Mouse (Mus musculus): ENCODE measurements around the gene Gapdhs. TPM values are rescaled to one million over a fixed set of nuclear protein-coding genes. Genes with fewer than 3 reads are reported as not detected.
"Not testable (repeated sequence)": the region's sequence is repeated elsewhere in the genome, so short reads cannot be mapped to it uniquely, and the experiment has no call there.

Gapdhs gene
- polyA plus RNA-seq, 1 experiment, result 1.1 TPM

DNA sequence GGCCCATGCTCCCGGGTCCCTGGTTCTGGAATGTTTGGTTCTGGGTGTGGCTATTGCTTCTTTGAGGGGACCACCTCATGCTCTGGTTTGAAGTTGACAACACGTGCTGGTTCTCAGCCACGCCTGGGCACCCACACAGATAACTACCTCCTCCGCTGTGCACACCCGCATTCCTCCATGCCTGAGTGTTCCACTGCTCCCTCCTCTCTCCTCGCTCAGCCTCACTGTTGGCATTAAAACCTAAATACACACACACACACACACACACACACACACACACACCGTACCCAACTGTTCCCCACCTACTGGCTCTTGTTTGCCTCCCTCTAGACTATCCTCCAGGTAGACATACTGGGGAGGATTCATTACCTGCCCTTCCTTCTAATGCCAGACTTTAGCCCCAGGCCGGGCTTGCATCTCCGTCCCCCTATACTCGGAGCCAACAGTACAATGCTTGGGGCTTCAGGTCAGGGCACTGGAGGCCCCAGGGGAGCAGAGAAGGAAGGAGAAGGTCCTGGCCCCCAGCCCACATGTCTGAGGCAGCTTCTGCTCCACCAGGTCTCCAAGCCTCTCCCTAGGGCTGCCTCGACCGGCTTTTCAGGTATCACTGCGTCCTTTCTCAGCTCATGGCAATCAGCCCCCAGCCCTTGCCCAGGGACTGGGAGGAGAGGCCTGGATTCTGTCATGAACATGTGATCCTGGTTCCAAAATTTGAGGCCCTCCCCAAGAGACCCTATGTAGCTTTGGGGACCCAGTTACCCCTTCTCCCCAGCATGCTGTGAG, 6.5 kb upstream of the Gapdhs start:
- no peaks in the 10 kb centered on the region for H3K4me1 ChIP-seq (replicated peaks; ENCODE audit: control insufficient read depth, insufficient read depth, low read length)
- TF ChIP-seq POLR2A (IDR thresholded peaks at IDR 0.05; ENCODE audit: control insufficient read depth, extremely low read depth, insufficient read depth, low read length, poor library complexity), result no peak
- TF ChIP-seq CTCF (IDR thresholded peaks at IDR 0.05; ENCODE audit: borderline replicate concordance, control insufficient read depth, extremely low read depth, insufficient read depth, low read length, poor library complexity), result no peak
- WGBS, result 98% methylated on average over 13 of the region's 13 CpGs
- H3K27me3 ChIP-seq (ENCODE audit: control insufficient read depth, insufficient read depth, low read length), result no peaks in the 10 kb centered on the region
- DNase-seq, result no peak
- H3K27ac ChIP-seq (ENCODE audit: control insufficient read depth, insufficient read depth, low read length), result no peak overlapping the region
- H3K36me3 ChIP-seq (ENCODE audit: control insufficient read depth, insufficient read depth, low read length), result no peaks in the 10 kb centered on the region
- H3K4me3 ChIP-seq (ENCODE audit: control insufficient read depth, insufficient read depth, low read length), result no peak overlapping the region

DNA sequence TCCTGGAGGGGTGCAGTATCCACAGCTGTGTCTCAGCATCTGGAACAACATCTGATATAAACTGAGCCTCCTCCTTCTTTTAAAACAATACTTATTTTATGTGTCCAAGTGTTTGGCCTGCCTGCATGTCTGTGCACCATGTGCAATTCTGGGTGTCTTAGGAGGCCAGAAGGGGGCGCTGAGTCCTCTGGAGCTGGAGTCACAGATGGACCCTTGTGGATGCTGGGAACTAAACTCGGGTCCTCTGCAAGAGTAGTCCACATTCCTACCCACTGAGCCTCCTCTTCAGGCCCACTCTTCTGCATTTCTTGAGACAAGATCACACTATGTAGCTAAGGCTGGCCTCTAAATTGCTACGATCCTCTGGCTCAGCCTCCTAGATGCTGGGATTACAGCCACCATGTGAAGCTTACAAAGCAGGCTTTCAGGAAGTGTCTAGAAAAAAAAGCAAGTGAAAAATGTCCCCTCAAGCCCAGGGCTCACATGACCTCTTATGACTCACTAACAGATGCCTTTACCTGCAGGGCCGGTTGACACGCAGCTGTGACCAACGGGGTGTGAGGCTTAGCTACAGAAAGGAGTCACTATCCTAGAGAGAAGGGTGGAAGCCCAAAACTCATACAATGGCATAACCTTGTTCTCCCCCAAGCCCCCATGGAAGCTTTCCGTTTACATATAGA, 4.2 kb upstream of the Gapdhs start:
- H3K27me3 ChIP-seq (ENCODE audit: control insufficient read depth, insufficient read depth, low read length), result no peaks in the 10 kb centered on the region
- H3K36me3 ChIP-seq (ENCODE audit: control insufficient read depth, insufficient read depth, low read length), result no peaks in the 10 kb centered on the region
- no peak overlapping the region for H3K27ac ChIP-seq (ENCODE audit: control insufficient read depth, insufficient read depth, low read length)
- H3K4me3 ChIP-seq (ENCODE audit: control insufficient read depth, insufficient read depth, low read length), result no peak overlapping the region
- TF ChIP-seq CTCF (IDR thresholded peaks at IDR 0.05; ENCODE audit: borderline replicate concordance, control insufficient read depth, extremely low read depth, insufficient read depth, low read length, poor library complexity) (no peak), POLR2A (IDR thresholded peaks at IDR 0.05; ENCODE audit: control insufficient read depth, extremely low read depth, insufficient read depth, low read length, poor library complexity) (no peak)
- no peak for DNase-seq
- 92% methylated on average over 7 of the region's 7 CpGs for WGBS
- H3K4me1 ChIP-seq (replicated peaks; ENCODE audit: control insufficient read depth, insufficient read depth, low read length), result no peaks in the 10 kb centered on the region

DNA sequence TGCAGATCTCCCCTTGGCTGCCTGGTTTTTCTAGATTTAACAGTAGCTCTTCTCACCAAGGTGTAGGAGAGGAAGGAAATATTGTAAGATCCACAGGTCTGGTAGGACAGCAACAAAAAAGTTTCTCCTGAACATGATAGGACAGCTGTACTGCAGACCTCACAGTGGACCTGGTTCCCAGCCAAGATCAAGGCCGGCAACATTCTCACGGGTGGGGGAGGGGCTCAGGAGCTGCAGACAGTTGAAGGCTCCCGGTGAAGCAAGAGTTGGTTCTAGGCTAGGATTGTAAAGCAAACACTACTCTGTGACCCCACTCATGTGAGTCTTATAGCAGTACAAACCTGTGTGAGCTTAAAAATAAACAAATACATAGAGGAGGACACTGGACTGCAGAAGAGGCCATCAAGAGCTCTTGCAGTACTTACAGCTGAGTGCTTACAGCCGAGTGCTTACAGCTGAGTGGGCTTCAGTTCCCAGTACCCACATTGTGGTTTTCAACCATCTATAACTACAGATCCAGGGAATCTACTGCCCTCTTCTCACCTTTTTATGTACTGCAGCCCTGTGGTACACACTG, 629 bp upstream of the Gapdhs start:
- Histone ChIP-seq H3K27me3 (ENCODE audit: control insufficient read depth, insufficient read depth, low read length) (no peaks in the 10 kb centered on the region), H3K36me3 (ENCODE audit: control insufficient read depth, insufficient read depth, low read length) (no peaks in the 10 kb centered on the region), H3K4me1 (replicated peaks; ENCODE audit: control insufficient read depth, insufficient read depth, low read length) (no peaks in the 10 kb centered on the region), H3K27ac (ENCODE audit: control insufficient read depth, insufficient read depth, low read length) (no peak overlapping the region), H3K4me3 (ENCODE audit: control insufficient read depth, insufficient read depth, low read length) (no peak overlapping the region)
- 52% methylated on average over 4 of the region's 4 CpGs for WGBS
- no peak for DNase-seq
- TF ChIP-seq CTCF (IDR thresholded peaks at IDR 0.05; ENCODE audit: borderline replicate concordance, control insufficient read depth, extremely low read depth, insufficient read depth, low read length, poor library complexity) (no peak), POLR2A (IDR thresholded peaks at IDR 0.05; ENCODE audit: control insufficient read depth, extremely low read depth, insufficient read depth, low read length, poor library complexity) (no peak)

DNA sequence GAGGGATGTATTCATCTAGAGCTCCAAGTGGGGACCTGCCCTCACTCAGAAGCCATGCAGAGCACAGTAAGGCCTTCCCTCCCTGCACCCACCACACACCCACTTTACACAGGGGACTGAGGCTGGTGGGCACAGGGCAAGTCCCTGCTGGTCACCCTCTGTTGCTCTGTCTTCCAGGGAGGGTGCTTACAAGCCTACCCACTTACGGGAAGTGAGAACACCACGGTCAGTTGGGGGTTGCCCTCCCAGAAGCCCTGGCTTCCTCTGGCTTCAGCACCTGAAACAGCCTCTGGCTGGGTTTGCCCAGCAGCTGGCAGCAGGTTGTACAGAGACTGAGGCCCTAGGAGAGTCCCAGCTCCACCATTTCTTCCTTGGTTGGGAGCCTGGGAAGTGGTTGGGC, 911 bp downstream of the Gapdhs start:
- WGBS, result 35% methylated on average over 2 of the region's 2 CpGs
- not testable (repeated sequence) for H3K4me3 ChIP-seq (ENCODE audit: control insufficient read depth, insufficient read depth, low read length); H3K27ac ChIP-seq (ENCODE audit: control insufficient read depth, insufficient read depth, low read length); H3K27me3 ChIP-seq (ENCODE audit: control insufficient read depth, insufficient read depth, low read length); DNase-seq; H3K4me1 ChIP-seq (replicated peaks; ENCODE audit: control insufficient read depth, insufficient read depth, low read length); H3K36me3 ChIP-seq (ENCODE audit: control insufficient read depth, insufficient read depth, low read length)

DNA sequence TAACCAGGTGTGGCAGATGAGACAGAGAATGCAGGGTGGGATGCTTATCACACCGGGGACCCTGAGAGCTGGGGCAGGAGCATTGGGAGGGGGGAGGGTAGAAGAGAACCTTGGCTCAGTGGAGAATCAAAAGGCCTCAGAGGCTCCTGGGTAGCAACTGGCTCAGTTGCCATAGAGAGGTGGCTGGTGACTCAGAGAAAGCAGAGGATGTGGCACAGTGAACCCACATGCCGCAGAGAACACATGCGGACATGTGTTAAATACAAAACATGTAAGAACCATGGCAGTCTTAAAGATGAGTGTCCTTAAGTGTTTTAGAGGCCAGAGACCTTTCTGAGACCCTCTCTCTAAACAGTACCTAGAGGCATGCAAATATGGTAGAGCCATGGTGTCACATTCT, 7.3 kb downstream of the Gapdhs start:
- Histone ChIP-seq H3K4me3 (ENCODE audit: control insufficient read depth, insufficient read depth, low read length) (no peak overlapping the region), H3K27ac (ENCODE audit: control insufficient read depth, insufficient read depth, low read length) (no peak overlapping the region), H3K4me1 (replicated peaks; ENCODE audit: control insufficient read depth, insufficient read depth, low read length) (no peaks in the 10 kb centered on the region), H3K36me3 (ENCODE audit: control insufficient read depth, insufficient read depth, low read length) (no peaks in the 10 kb centered on the region), H3K27me3 (ENCODE audit: control insufficient read depth, insufficient read depth, low read length) (no peaks in the 10 kb centered on the region)
- DNase-seq, result no peak
- TF ChIP-seq CTCF (IDR thresholded peaks at IDR 0.05; ENCODE audit: borderline replicate concordance, control insufficient read depth, extremely low read depth, insufficient read depth, low read length, poor library complexity), result no peak
- TF ChIP-seq POLR2A (IDR thresholded peaks at IDR 0.05; ENCODE audit: control insufficient read depth, extremely low read depth, insufficient read depth, low read length, poor library complexity), result no peak
- WGBS, result 91% methylated on average over 3 of the region's 3 CpGs

DNA sequence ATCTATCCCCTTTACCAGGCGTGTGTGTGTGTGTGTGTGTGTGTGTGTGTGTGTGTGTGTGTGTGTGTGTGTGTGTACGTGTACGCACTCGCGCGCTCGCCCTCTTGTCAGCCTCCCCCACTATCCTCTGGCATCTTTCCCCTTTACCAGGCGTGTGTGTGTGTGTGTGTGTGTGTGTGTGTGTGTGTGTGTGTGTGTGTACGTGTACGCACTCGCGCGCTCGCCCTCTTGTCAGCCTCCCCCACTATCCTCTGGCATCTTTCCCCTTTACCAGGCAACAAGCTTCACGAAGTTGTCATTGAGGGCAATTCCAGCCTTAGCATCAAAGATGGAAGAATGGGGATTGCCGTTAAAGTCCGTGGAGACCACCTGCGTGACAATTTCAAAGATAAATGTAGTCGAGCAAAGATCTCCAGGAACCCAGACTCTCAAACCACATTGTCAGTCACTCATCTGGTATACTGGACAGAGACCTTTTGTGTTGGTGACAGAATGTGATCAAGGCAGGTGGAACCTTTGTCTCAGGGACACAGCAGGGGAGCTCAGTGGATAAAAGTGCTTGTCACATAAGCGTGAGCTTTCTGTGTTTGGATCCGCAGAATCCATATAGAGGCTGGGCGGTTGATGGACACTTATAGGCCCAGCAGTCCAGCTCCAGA, 13.3 kb downstream of the Gapdhs start:
- not testable (repeated sequence) for H3K36me3 ChIP-seq (ENCODE audit: control insufficient read depth, insufficient read depth, low read length); H3K27me3 ChIP-seq (ENCODE audit: control insufficient read depth, insufficient read depth, low read length); DNase-seq
- WGBS, result 16% methylated on average over 22 of the region's 22 CpGs
- Histone ChIP-seq H3K27ac (ENCODE audit: control insufficient read depth, insufficient read depth, low read length) (peak overlapping the region; percentile 86), H3K4me1 (replicated peaks; ENCODE audit: control insufficient read depth, insufficient read depth, low read length) (peaks cover 16% of the 10 kb centered on the region), H3K4me3 (ENCODE audit: control insufficient read depth, insufficient read depth, low read length) (peak overlapping the region; percentile 79)
